Mouse (Mus musculus): ENCODE measurements at regions not wholly inside any gene's neighbourhood (a gene's known extent, or its start where the extent isn't known, plus 50 kb on each side); places are given as distances from the start of the nearest gene placed in this dataset.

- Histone ChIP-seq H3K4me1 (replicated peaks) (no peaks in the 10 kb centered on the region), H3K4me2 (replicated peaks) (no peak overlapping the region), H3K9me3 (no peaks in the 10 kb centered on the region), H3K4me3 (replicated peaks) (no peak overlapping the region), H3K27me3 (replicated peaks) (no peaks in the 10 kb centered on the region), H3K36me3 (no peaks in the 10 kb centered on the region), H3K27ac (no peak overlapping the region), H3K9ac (no peak overlapping the region)
- ATAC-seq, result no peak
- WGBS, result 85% methylated on average over 6 of the region's 6 CpGs
Measured at GRCm38 (mm10) chr2:50365221-50365620, 68.6 kb upstream of the Mmadhc start.

DNA sequence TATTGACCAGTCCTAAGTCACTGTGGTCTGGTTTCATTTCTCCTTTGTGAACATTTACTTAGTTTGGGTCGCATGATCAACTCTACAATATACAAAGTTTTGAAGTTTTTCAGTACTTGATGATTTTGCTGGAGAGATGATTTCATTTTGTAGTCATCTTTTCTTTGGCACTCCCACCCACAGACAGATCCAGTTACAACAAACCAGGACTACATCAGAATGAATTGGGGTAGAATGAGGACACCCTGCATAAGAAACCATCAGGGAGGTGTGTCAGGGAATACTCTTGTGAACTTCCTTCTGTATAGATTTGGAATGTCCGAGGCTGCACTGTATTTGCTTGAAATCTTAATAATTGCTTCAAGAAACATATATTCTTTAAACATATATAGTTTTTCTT is 59.5 kb upstream of the Mmadhc start:
- H3K4me2 ChIP-seq (replicated peaks), result no peak overlapping the region
- H3K27ac ChIP-seq, result no peak overlapping the region
- WGBS, result 90% methylated on average over 2 of the region's 2 CpGs
- no peaks in the 10 kb centered on the region for H3K36me3 ChIP-seq
- no peak for ATAC-seq
- H3K27me3 ChIP-seq (replicated peaks), result no peaks in the 10 kb centered on the region
- no peak overlapping the region for H3K4me3 ChIP-seq (replicated peaks)
- H3K4me1 ChIP-seq (replicated peaks), result no peaks in the 10 kb centered on the region
- no peak overlapping the region for H3K9ac ChIP-seq
- no peaks in the 10 kb centered on the region for H3K9me3 ChIP-seq

DNA sequence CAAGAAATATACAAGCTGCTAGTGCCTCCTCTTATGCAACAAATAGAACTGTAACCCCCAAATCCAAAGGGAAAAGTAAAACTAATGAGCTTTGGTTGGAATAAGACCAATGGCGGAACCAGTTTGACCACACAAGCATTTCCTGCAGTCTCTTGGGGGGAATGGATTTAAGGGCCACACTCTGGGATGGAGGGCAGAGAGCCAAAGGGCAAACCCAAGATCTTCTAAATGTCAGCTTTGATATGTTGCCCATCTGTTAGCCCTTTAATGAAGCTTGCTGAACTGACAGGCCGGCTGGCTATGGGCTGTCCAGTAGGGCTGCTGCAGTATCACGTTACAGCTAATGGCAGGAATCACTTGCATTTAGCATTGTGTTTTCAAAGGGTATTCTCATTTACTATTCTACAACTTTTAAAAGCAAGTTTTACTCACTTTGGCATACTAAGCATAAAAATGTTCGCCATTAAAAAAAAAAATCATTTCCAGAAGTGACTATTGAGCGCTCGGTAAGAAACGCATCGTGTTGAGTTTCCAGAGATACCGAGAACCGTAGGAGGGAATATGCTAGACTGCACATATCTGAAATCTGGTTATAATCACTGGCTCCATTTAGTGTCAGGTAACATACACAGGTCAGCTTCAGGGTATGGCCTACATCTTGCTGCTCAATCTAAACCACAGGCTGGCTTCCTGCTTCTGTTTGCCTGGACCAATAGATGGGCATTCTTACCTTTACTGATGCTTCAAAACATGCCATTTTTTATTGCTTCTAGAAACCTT is 51.1 kb upstream of the Mmadhc start:
- no peaks in the 10 kb centered on the region for H3K36me3 ChIP-seq
- no peaks in the 10 kb centered on the region for H3K4me1 ChIP-seq (replicated peaks)
- WGBS, result 70% methylated on average over 10 of the region's 10 CpGs
- H3K9ac ChIP-seq, result no peak overlapping the region
- H3K27ac ChIP-seq, result no peak overlapping the region
- H3K9me3 ChIP-seq, result no peaks in the 10 kb centered on the region
- no peak for ATAC-seq
- no peak overlapping the region for H3K4me3 ChIP-seq (replicated peaks)
- H3K4me2 ChIP-seq (replicated peaks), result no peak overlapping the region
- no peaks in the 10 kb centered on the region for H3K27me3 ChIP-seq (replicated peaks)
